Comparison of ENCODE assay signal across 23 mouse cellular contexts in the genomic region with DNA sequence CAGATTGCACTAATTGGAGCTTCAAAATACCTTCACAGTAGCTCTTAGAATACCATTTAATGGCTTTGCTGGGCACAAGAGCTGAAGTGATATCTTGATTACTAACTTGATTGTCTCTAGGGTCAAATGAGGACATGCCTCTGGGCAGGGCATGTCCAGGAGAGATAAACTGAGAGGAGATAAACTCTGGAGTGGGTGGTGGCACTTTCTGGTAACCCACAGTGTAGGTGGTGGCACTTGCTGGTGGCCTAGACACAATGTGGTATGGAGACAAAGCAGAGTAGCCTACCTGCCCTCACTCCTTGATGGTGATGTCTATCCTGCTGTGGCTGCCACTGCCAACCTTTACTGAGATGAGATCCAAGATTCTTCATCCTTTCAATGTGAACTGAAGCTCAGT.
DNase-seq lines count a peak whose midpoint lies in the region; ATAC-seq lines count a peak whose summit lies in the region.
"Had no signal": no experiment of that assay in that cellular context is flagged by ENCODE, and none has a peak within 500 bp of the region (broad histone marks: within the 10 kb centered on the region; RNA-seq: fewer than 3 reads in every experiment).

No protein-coding gene starts in this region.

- no peaks in the 10 kb centered on the region for H3K36me3 ChIP-seq in hindbrain, embryonic 10.5 days
- H3K36me3 ChIP-seq in hindbrain, embryonic 16.5 days (ENCODE audit: control insufficient read depth, insufficient read depth, low read length), result no peaks in the 10 kb centered on the region
- H3K36me3 ChIP-seq: G1E had no signal

- H3K4me3 ChIP-seq in hindbrain, embryonic 10.5 days, result no peak overlapping the region
- H3K4me3 ChIP-seq in hindbrain, embryonic 16.5 days (ENCODE audit: low read length), result no peak overlapping the region

- no peak overlapping the region for H3K9ac ChIP-seq in hindbrain, embryonic 16.5 days (ENCODE audit: low read depth, low read length)

- H3K9me3 ChIP-seq in hindbrain, embryonic 10.5 days, result no peaks in the 10 kb centered on the region
- no peaks in the 10 kb centered on the region for H3K9me3 ChIP-seq in hindbrain, embryonic 16.5 days (ENCODE audit: control insufficient read depth, low read length)

- DNase-seq in hindbrain, embryonic 10.5 days (ENCODE audit: low spot score), result no peak
- no peak for DNase-seq in embryo, embryonic 11 days
- DNase-seq in c-Kit-positive CD71-positive TER-119-positive erythroid progenitor cells, embryonic 14.5 days (ENCODE audit: low spot score), result no peak
- DNase-seq: adrenal gland, adult 2 months; adrenal gland, adult 8-10 months; adrenal gland, postnatal 10 days; adrenal gland, postnatal 14 days; adrenal gland, postnatal 25 days; adrenal gland, postnatal 36 days; B cell, adult 2 months; cerebellum, adult 11 months; cerebellum, adult 11-12 months; cerebellum, adult 18-20 months had no signal

- no peaks in the 10 kb centered on the region for H3K27me3 ChIP-seq in hindbrain, embryonic 10.5 days (ENCODE audit: insufficient read depth, poor library complexity, severe bottlenecking)
- no peaks in the 10 kb centered on the region for H3K27me3 ChIP-seq in hindbrain, embryonic 16.5 days (replicated peaks; ENCODE audit: control insufficient read depth, insufficient read depth, low read length)
- H3K27me3 ChIP-seq: CH12.LX, Patski had no signal

- H3K27ac ChIP-seq in hindbrain, embryonic 10.5 days, result no peak overlapping the region
- H3K27ac ChIP-seq in hindbrain, embryonic 16.5 days (ENCODE audit: low read depth, low read length), result no peak overlapping the region

- H3K4me1 ChIP-seq in hindbrain, embryonic 10.5 days (replicated peaks), result no peaks in the 10 kb centered on the region
- H3K4me1 ChIP-seq in hindbrain, embryonic 16.5 days (ENCODE audit: control insufficient read depth, insufficient read depth, low read depth, low read length), result no peaks in the 10 kb centered on the region

- ATAC-seq in common myeloid progenitor, adult 5-6 weeks (replicated peaks; ENCODE audit: low read depth, poor library complexity, severe bottlenecking), result 0 out of 2 replicates have a peak, but pooled peaks have one; percentile 25
- ATAC-seq in megakaryocyte, adult 5-6 weeks (ENCODE audit: poor library complexity, severe bottlenecking), result 0 out of 2 replicates have a peak, but pooled peaks have one; percentile 33
- ATAC-seq in megakaryocyte progenitor cell, adult 5-6 weeks (replicated peaks; ENCODE audit: poor library complexity), result peak; percentile 79
- ATAC-seq in megakaryocyte-erythroid progenitor cell, adult 5-6 weeks (replicated peaks; ENCODE audit: low FRiP score, low TSS enrichment, poor library complexity, severe bottlenecking), result peak; percentile 75
- no peak for ATAC-seq in hindbrain, embryonic 16.5 days
- ATAC-seq: activated CD4-positive, CD25-positive, alpha-beta regulatory T cell, adult 4 months; CD4-positive, CD25-positive, alpha-beta regulatory T cell, adult 4 months; Patski had no signal

- H3K4me2 ChIP-seq in hindbrain, embryonic 16.5 days (ENCODE audit: low read length), result no peak overlapping the region
